Comparison of ENCODE assay signal across 7 mouse cellular contexts in the genomic region with DNA sequence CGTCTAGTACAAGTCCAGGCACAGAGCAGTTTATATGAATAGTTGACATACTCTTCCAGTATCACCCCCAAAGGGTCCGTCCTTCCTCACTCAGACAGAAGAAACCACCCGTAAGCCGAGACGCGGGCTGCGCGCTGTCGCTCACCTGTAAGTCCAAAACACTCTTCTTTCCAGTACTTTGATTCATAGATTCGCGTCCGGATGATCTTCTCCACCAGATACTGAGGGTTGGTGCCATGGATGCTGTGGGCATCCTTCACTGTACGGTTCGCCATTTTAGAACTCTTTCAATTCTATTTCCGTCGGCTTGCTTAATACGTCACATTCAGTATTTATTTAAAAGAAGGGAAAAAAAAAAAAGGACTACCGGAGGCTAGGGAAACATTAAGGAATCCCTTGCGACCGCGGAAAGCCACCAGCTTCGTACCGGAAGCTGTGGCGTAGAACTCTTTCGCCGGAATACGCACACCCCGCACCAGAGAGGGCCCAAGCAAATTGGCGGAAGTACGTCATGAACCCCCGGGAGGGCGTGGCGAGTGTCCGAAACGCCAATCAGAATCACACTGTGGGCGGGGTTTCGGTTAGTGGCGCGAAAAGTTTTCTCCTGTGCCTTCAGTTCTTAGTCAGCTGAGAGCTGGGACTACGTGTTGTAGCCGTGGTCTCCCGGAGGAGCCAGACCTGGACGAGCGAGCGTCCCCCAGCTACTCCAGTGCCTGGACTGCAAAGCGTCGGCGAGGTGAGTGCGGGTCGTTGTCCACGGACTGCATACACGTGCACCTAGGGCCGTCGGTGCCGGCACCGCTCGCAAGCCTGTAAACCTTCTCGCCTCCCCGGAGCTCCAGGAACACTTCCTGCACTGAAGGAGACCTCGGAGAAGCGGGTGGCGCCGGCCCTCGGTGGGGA. TPM values are rescaled to one million over a fixed set of nuclear protein-coding genes. Genes with fewer than 3 reads are reported as not detected.
DNase-seq lines count a peak whose midpoint lies in the region; ATAC-seq lines count a peak whose summit lies in the region.

TSS of gene Prpf38a (minus strand) at position 497 of the 903 bp plus-strand sequence.
TSS of gene Orc1 (plus strand) at position 584 of the 903 bp plus-strand sequence.

- peak within 1 kb of the TSS; percentile 83 for H3K4me2 ChIP-seq in embryonic facial prominence, embryonic 12.5 days (replicated peaks)
- H3K4me2 ChIP-seq in limb, embryonic 11.5 days (ENCODE audit: low read depth, severe bottlenecking) = peak within 1 kb of the TSS; percentile 55
- peak within 1 kb of the TSS; percentile 93 for H3K4me2 ChIP-seq in midbrain, embryonic 14.5 days (ENCODE audit: low read length)

- DNase-seq in adrenal gland, postnatal 25 days = peak; percentile 96
- peak; percentile 99 for DNase-seq in heart, adult 11 months
- DNase-seq in kidney, adult 18-20 months = peak; percentile 99
- DNase-seq in limb, embryonic 11.5 days (ENCODE audit: low spot score) = peak; percentile 100
- peak; percentile 99 for DNase-seq in midbrain, embryonic 14.5 days
- DNase-seq in spleen, adult 18-20 months = peak; percentile 92 to 98

- peak within 1 kb of the TSS; percentile 74 for H3K27ac ChIP-seq in embryonic facial prominence, embryonic 12.5 days
- no peak within 1 kb of the TSS; the same call in 1 of the 2 replicates for H3K27ac ChIP-seq in limb, embryonic 11.5 days (replicated peaks; ENCODE audit: low read depth, low read length)
- H3K27ac ChIP-seq in midbrain, embryonic 14.5 days (replicated peaks; ENCODE audit: low read depth, low read length) = peak within 1 kb of the TSS; percentile 56; the same call in 1 of the 2 replicates

- H3K27me3 ChIP-seq in embryonic facial prominence, embryonic 12.5 days = no peaks in the 10 kb centered on the region
- no peaks in the 10 kb centered on the region for H3K27me3 ChIP-seq in limb, embryonic 11.5 days (ENCODE audit: control insufficient read depth, insufficient read depth, low read length)
- H3K27me3 ChIP-seq in midbrain, embryonic 14.5 days (ENCODE audit: control insufficient read depth, insufficient read depth, low read length) = no peaks in the 10 kb centered on the region

- H3K36me3 ChIP-seq in embryonic facial prominence, embryonic 12.5 days = peaks cover 11% of the 10 kb centered on the region
- 0 out of 2 replicates have a peak, but pooled peaks cover 2% of the 10 kb centered on the region for H3K36me3 ChIP-seq in limb, embryonic 11.5 days (ENCODE audit: control insufficient read depth, insufficient read depth, low read length)
- peaks cover 21% of the 10 kb centered on the region for H3K36me3 ChIP-seq in midbrain, embryonic 14.5 days (ENCODE audit: control insufficient read depth, insufficient read depth, low read length)

- peak; percentile 94 for ATAC-seq in embryonic facial prominence, embryonic 12.5 days (ENCODE audit: insufficient number of reproducible peaks, insufficient read depth, low FRiP score, low TSS enrichment)
- ATAC-seq in limb, embryonic 11.5 days (ENCODE audit: insufficient number of reproducible peaks, low FRiP score, low TSS enrichment, low read depth) = peak; percentile 97
- peak; percentile 99 for ATAC-seq in midbrain, embryonic 14.5 days (ENCODE audit: low FRiP score, low TSS enrichment)

- peak within 1 kb of the TSS; percentile 71 for H3K9ac ChIP-seq in embryonic facial prominence, embryonic 12.5 days
- peak within 1 kb of the TSS; percentile 65 for H3K9ac ChIP-seq in limb, embryonic 11.5 days (ENCODE audit: low read length)
- H3K9ac ChIP-seq in midbrain, embryonic 14.5 days (replicated peaks; ENCODE audit: low read length) = peak within 1 kb of the TSS; percentile 50

- H3K4me3 ChIP-seq in embryonic facial prominence, embryonic 12.5 days = peak within 1 kb of the TSS; percentile 85
- H3K4me3 ChIP-seq in limb, embryonic 11.5 days (ENCODE audit: low read depth, low read length) = peak within 1 kb of the TSS; percentile 69
- peak within 1 kb of the TSS; percentile 66 for H3K4me3 ChIP-seq in midbrain, embryonic 14.5 days (replicated peaks; ENCODE audit: low read depth, low read length)

- under 1% methylated on average over 64 of the region's 64 CpGs for WGBS in embryonic facial prominence, embryonic 12.5 days
- under 1% methylated on average over 64 of the region's 64 CpGs for WGBS in limb, embryonic 11.5 days
- WGBS in midbrain, embryonic 14.5 days = under 1% methylated on average over 64 of the region's 64 CpGs

- no peaks in the 10 kb centered on the region for H3K9me3 ChIP-seq in embryonic facial prominence, embryonic 12.5 days
- H3K9me3 ChIP-seq in limb, embryonic 11.5 days (ENCODE audit: control insufficient read depth, low read length) = no peaks in the 10 kb centered on the region
- no peaks in the 10 kb centered on the region for H3K9me3 ChIP-seq in midbrain, embryonic 14.5 days (ENCODE audit: control insufficient read depth, low read length)

- peaks cover 21% of the 10 kb centered on the region for H3K4me1 ChIP-seq in embryonic facial prominence, embryonic 12.5 days
- H3K4me1 ChIP-seq in limb, embryonic 11.5 days (ENCODE audit: control insufficient read depth, insufficient read depth, low read length) = peaks cover 7% of the 10 kb centered on the region; the same call in 1 of the 2 replicates
- H3K4me1 ChIP-seq in midbrain, embryonic 14.5 days (ENCODE audit: control insufficient read depth, insufficient read depth, low read length) = peaks cover 11% of the 10 kb centered on the region

RNA-seq across cellular contexts. Expression of gene Prpf38a, which starts in this region (rescaled TPM):
- total RNA-seq in adrenal gland, postnatal 25 days (2021) = 27.6 and 30.2 TPM in 2 replicates
- 101 and 106 TPM in 2 replicates for polyA plus RNA-seq in embryonic facial prominence, embryonic 12.5 days (2016; fragmentation: Nextera tagmentation; extraction: Ambion mirVana)
- 129 and 136 TPM in 2 replicates for polyA plus RNA-seq in limb, embryonic 11.5 days (2014; fragmentation: Nextera tagmentation; extraction: Ambion mirVana)
- polyA plus RNA-seq in midbrain, embryonic 14.5 days (2014; fragmentation: Nextera tagmentation; extraction: Ambion mirVana) = 77.2 and 88.0 TPM in 2 replicates

RNA-seq across cellular contexts. Expression of gene Orc1, which starts in this region (rescaled TPM):
- total RNA-seq in adrenal gland, postnatal 25 days (2021) = 0.94 and 1.1 TPM in 2 replicates
- polyA plus RNA-seq in embryonic facial prominence, embryonic 12.5 days (2016; fragmentation: Nextera tagmentation; extraction: Ambion mirVana) = 14.2 and 17.0 TPM in 2 replicates
- polyA plus RNA-seq in limb, embryonic 11.5 days (2014; fragmentation: Nextera tagmentation; extraction: Ambion mirVana) = 21.5 and 25.1 TPM in 2 replicates
- polyA plus RNA-seq in midbrain, embryonic 14.5 days (2014; fragmentation: Nextera tagmentation; extraction: Ambion mirVana) = 1.5 and 2.1 TPM in 2 replicates
